Mouse (Mus musculus) CH12.LX (cell line): ENCODE data around the gene Clstn1. TPM values are rescaled to one million over a fixed set of nuclear protein-coding genes. Genes with fewer than 3 reads are reported as not detected.

Source experiments
- DNase-seq: peaks from one replicate; pipeline ENCODE4 v3.0.0-alpha.2; 2013; ENCODE audit errors: extremely low read depth
- H3K27ac ChIP-seq: 2 replicates; pipeline ENCODE4 v1.5.1; 2012; ENCODE audit warnings: low read depth, mild to moderate bottlenecking, control low read depth, moderate library complexity; ENCODE audit not compliant: insufficient read depth
- H3K27me3 ChIP-seq: replicated peaks from 2 replicates; pipeline ENCODE3; 2012; ENCODE audit warnings: inconsistent platforms
- H3K36me3 ChIP-seq, 2 experiments: replicated peaks in 1 of 2; 2 replicates each; pipeline versions ENCODE3 to v1.6.1; 2012; ENCODE audit warnings: inconsistent platforms in 1 of 2, low read length in 1 of 2, mild to moderate bottlenecking in 1 of 2, mixed read lengths in 1 of 2, moderate library complexity in 1 of 2; ENCODE audit not compliant: control insufficient read depth in 1 of 2, insufficient read depth in 1 of 2
- H3K4me1 ChIP-seq, 2 experiments: 2 replicates each; pipeline ENCODE4 v1.6.1; 2012; ENCODE audit warnings: inconsistent platforms in 1 of 2, moderate library complexity in 1 of 2; ENCODE audit not compliant: insufficient read depth in 2 of 2, control insufficient read depth in 1 of 2
- H3K4me2 ChIP-seq: 2 replicates; pipeline ENCODE4 v1.6.1; 2012; ENCODE audit warnings: low read depth, mild to moderate bottlenecking, control low read depth; ENCODE audit not compliant: poor library complexity, insufficient read depth, severe bottlenecking
- H3K4me3 ChIP-seq, 3 experiments: fragments of 150-350 bp in 1 of 3; sonication (generic) in 1 of 3; replicated peaks in 1 of 3; 2 replicates each; pipeline versions ENCODE3 to v1.5.1; 2011 to 2012; ENCODE audit warnings: low read depth in 2 of 3, low read length in 2 of 3, mild to moderate bottlenecking in 2 of 3, moderate library complexity in 2 of 3, control low read depth in 1 of 3, improper control_type of control experiment in 1 of 3, inconsistent platforms in 1 of 3, mixed read lengths in 1 of 3; ENCODE audit not compliant: poor library complexity in 1 of 3
- H3K79me2 ChIP-seq: replicated peaks from 2 replicates; pipeline ENCODE4 v1.6.1; 2012; ENCODE audit warnings: mild to moderate bottlenecking, moderate library complexity; ENCODE audit not compliant: control insufficient read depth, poor library complexity, insufficient read depth, severe bottlenecking; ENCODE audit errors: extremely low read depth
- H3K9ac ChIP-seq: 2 replicates; pipeline ENCODE4 v1.6.1; 2012; ENCODE audit warnings: low read depth, mild to moderate bottlenecking, control low read depth, moderate library complexity; ENCODE audit not compliant: insufficient read depth
- H3K9me3 ChIP-seq: replicated peaks from 2 replicates; pipeline ENCODE3; 2012; ENCODE audit warnings: low read length, inconsistent platforms, mixed read lengths
- BHLHE40 ChIP-seq: IDR thresholded peaks from 2 replicates; pipeline ENCODE4 v1.6.1; 2011; ENCODE audit warnings: mild to moderate bottlenecking, low read depth, low read length, improper control_type of control experiment
- CHD1 ChIP-seq: IDR thresholded peaks from 2 replicates; pipeline ENCODE4 v1.6.1; 2012; ENCODE audit warnings: low read depth, low read length, improper control_type of control experiment, inconsistent platforms
- E2F4 ChIP-seq: IDR thresholded peaks from 2 replicates; pipeline ENCODE4 v1.6.1; 2011; ENCODE audit warnings: low read depth, low read length, improper control_type of control experiment; ENCODE audit not compliant: insufficient replicate concordance
- IRF4 ChIP-seq: IDR thresholded peaks from 2 replicates; pipeline ENCODE4 v1.6.1; 2014; ENCODE audit warnings: low read depth, mild to moderate bottlenecking, inconsistent platforms, low read length, improper control_type of control experiment
- JUND ChIP-seq: conservative IDR thresholded peaks from 2 replicates; pipeline ENCODE4 v1.6.1; 2011; ENCODE audit warnings: low read depth, low read length, improper control_type of control experiment
- KAT2A ChIP-seq: IDR thresholded peaks from 2 replicates; pipeline ENCODE4 v1.6.1; 2012; ENCODE audit warnings: low read length, improper control_type of control experiment, inconsistent platforms; ENCODE audit not compliant: insufficient replicate concordance
- MAFK ChIP-seq: IDR thresholded peaks from 2 replicates; pipeline ENCODE4 v1.6.1; 2011; ENCODE audit warnings: low read length, improper control_type of control experiment; ENCODE audit not compliant: insufficient replicate concordance
- MAX ChIP-seq: IDR thresholded peaks from 2 replicates; pipeline ENCODE4 v1.6.1; 2011; ENCODE audit warnings: low read length, improper control_type of control experiment
- MEF2A ChIP-seq: IDR thresholded peaks from 2 replicates; pipeline ENCODE4 v1.6.1; 2014; ENCODE audit warnings: low read depth, mild to moderate bottlenecking, inconsistent platforms, low read length, improper control_type of control experiment, borderline replicate concordance
- MYC ChIP-seq: IDR thresholded peaks from 2 replicates; pipeline ENCODE4 v1.6.1; 2011; ENCODE audit warnings: low read depth, mild to moderate bottlenecking, improper control_type of control experiment, low read length
- PAX5 ChIP-seq: IDR thresholded peaks from 2 replicates; pipeline ENCODE4 v1.6.1; 2012; ENCODE audit warnings: low read length, inconsistent platforms, mixed read lengths
- POLR2AphosphoS2 ChIP-seq: IDR thresholded peaks from 2 replicates; pipeline ENCODE4 v1.6.1; 2011; ENCODE audit warnings: low read depth, low read length, improper control_type of control experiment
- TCF12 ChIP-seq: IDR thresholded peaks from 2 replicates; pipeline ENCODE4 v1.6.1; 2014; ENCODE audit warnings: low read depth, mild to moderate bottlenecking, inconsistent platforms, low read length, improper control_type of control experiment
- UBTF ChIP-seq: IDR thresholded peaks from 2 replicates; pipeline ENCODE4 v1.6.1; 2012; ENCODE audit warnings: low read depth, mild to moderate bottlenecking, inconsistent platforms, low read length, improper control_type of control experiment, moderate library complexity
- USF2 ChIP-seq: conservative IDR thresholded peaks from 2 replicates; pipeline ENCODE4 v1.6.1; 2011; ENCODE audit warnings: low read depth, low read length, improper control_type of control experiment
- ZC3H11A ChIP-seq: IDR thresholded peaks from 2 replicates; pipeline ENCODE4 v1.6.1; 2012; ENCODE audit warnings: low read depth, mild to moderate bottlenecking, inconsistent platforms, low read length, improper control_type of control experiment
- dilution Hi-C: fragments of 300-500 bp; cut with MboI; formaldehyde crosslinking; loops from 2 replicates; pipeline ENCODE4 v1.14.3; 2020; ENCODE audit warnings: low sequenced_read_pairs; ENCODE audit not compliant: extremely low pct_unique_long_range_greater_than_20kb, extremely low pct_ligation_motif_present
- in situ Hi-C: fragments of 300-500 bp; cut with MboI; formaldehyde crosslinking; loops from 3 replicates; pipeline ENCODE4 v1.14.3; 2019; ENCODE audit warnings: low sequenced_read_pairs, low pct_ligation_motif_present, low pct_unique_long_range_greater_than_20kb, mixed read lengths
- polyA plus RNA-seq: library from polyadenylated mRNA; unstranded; fragments of >175 nt; gene quantifications from 2 replicates; pipeline ENCODE4 v1.2.1, GENCODE M21; 2012; ENCODE audit warnings: low read depth; ENCODE audit not compliant: insufficient read length
- total RNA-seq, 2 experiments: library from RNA; depleted of rRNA; stranded (reverse); fragments of 300-350 nt in 1 of 2; fragments of >200 nt in 1 of 2; gene quantifications; 2 replicates each; pipeline ENCODE4 v1.2.3; 2012 to 2014

The Clstn1 gene
- total and polyA plus RNA-seq, 3 experiments: 26.4 to 53.1 (median 35.2) TPM

- Histone ChIP-seq H3K36me3 (peaks cover 0 to 2% of the 10 kb centered on the region in 2 experiments), H3K27me3 (no peaks in the 10 kb centered on the region)
These were observed 16.3 kb upstream of the Clstn1 start for GRCm38 (mm10) chr4:149569781-149570497.

GRCm38 (mm10) chr4:149570498-149570863, 15.8 kb upstream of the Clstn1 start:
- Histone ChIP-seq H3K4me1 (peaks cover 14 to 21% of the 10 kb centered on the region in 2 experiments; a peak in 3 of 4 replicates), H3K9me3 (no peaks in the 10 kb centered on the region), H3K4me3 (no peak overlapping the region), H3K27ac (no peak overlapping the region), H3K9ac (no peak overlapping the region), H3K27me3 (no peaks in the 10 kb centered on the region), H3K79me2 (no peaks in the 10 kb centered on the region), H3K4me2 (no peak overlapping the region), H3K36me3 (peaks cover 0 to 2% of the 10 kb centered on the region in 2 experiments)
- dilution Hi-C loops: no loop called here
- TF ChIP-seq MEF2A: no peak
- in situ Hi-C loops: no loop called here
- no peak for DNase-seq

More at GRCm38 (mm10) chr4:149569781-149570497, 16.3 kb upstream of the Clstn1 start:
- Histone ChIP-seq H3K9ac (no peak overlapping the region), H3K4me2 (no peak overlapping the region), H3K9me3 (no peaks in the 10 kb centered on the region), H3K4me1 (peaks cover 14 to 21% of the 10 kb centered on the region in 2 experiments; a peak in 3 of 4 replicates), H3K4me3 (no peak overlapping the region), H3K79me2 (no peaks in the 10 kb centered on the region), H3K27ac (no peak overlapping the region)
- in situ Hi-C loops (no loop called here), dilution Hi-C loops (no loop called here)
- TF ChIP-seq CHD1 (no peak), KAT2A (no peak), MAFK (no peak), BHLHE40 (no peak), TCF12 (no peak), MAX (no peak), ZC3H11A (no peak), PAX5 (no peak), MYC (no peak), MEF2A (no peak), POLR2AphosphoS2 (no peak), IRF4 (no peak), UBTF (no peak), E2F4 (no peak), USF2 (no peak), JUND (no peak)
- DNase-seq: no peak
